Mouse (Mus musculus) layer of hippocampus, adult 2 months (tissue): Measurements from ENCODE around the gene Bbs4. TPM values are rescaled to one million over a fixed set of nuclear protein-coding genes. Genes with fewer than 3 reads are reported as not detected.
A peak's percentile ranks its signal among the peaks of the same experiment; 100 is the strongest.

ENCODE experiments used
- DNase-seq, 2 experiments: peaks; one replicate each; pipeline ENCODE4 v3.0.0; 2022; ENCODE audit warnings: low spot score in 2 of 2
- H3K27ac ChIP-seq: fragments of 200-600 bp; 2 replicates; pipeline ENCODE4 v1.8.1; 2022
- H3K4me3 ChIP-seq: fragments of 200-600 bp; 2 replicates; pipeline ENCODE4 v1.8.1; 2022; ENCODE audit warnings: mild to moderate bottlenecking
- CTCF ChIP-seq: fragments of 200-600 bp; conservative IDR thresholded peaks from 2 replicates; pipeline ENCODE4 v1.8.1; 2022; ENCODE audit warnings: antibody characterized with exemption, mild to moderate bottlenecking, moderate library complexity
- total RNA-seq, 2 experiments: library from RNA; stranded (reverse); gene quantifications; 2 replicates each; pipeline ENCODE4 v1.2.3; 2021

Gene Bbs4
- total RNA-seq, 2 experiments from 2014 or later, result 38.8 to 42.2 TPM

DNA sequence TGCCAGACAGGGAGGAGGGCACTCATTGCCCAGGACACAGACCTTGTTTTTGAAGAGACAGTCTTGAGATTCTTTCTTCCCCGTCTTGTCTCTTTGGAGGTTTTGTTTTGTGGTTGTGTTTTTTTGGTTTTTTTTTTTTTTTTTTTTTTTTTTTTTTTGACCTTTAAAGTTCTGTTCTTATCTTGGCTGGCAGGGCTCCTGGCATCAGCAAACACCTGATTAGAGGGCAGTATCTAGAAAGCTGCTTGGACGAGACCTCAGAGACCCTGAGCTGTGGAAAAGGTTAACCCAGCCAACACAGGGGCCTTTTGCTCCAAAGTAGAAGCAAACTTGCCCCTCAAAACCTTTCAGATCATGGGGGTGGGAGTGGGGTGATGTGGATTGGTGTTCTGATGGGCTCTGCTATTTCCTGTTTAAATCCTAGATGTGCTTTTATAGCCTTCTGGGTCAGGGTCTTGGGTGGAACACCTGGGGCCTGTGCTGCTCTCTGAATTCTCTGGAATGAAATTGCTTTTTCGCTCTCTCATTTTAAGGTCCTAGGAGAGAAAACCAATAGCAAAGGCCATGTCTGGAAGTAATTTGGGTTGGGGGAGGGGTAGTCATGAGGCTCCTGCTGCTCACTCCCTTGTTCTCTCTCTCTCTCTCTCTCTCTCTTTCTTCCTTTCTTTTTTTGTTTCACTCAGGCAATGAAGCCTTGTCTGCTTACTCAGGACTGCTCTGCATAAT, 64.5 kb downstream of the Bbs4 start:
- no peak for TF ChIP-seq CTCF
- Histone ChIP-seq H3K4me3 (no peak overlapping the region), H3K27ac (no peak overlapping the region)
- DNase-seq, result no peak

DNA sequence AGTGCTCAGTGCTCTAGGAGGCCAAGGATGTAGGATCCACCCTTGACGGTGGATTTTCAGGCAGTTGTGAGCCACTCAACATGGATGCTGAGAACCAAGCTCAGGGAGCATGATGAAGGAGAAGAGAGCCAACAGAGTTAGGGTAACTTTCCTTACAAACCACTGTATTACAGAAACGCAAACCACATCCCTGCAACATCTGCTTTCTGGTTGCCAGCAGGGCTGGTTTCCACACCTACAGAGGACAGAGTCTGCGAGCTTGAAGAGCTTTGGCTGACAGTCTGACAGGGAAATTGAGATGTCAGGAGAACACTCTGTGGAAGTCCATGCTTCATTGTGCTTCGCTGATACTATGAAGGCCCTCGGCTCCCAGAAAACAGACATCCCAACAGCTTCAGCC, 65.2 kb downstream of the Bbs4 start:
- no peak for DNase-seq
- Histone ChIP-seq H3K27ac (no peak overlapping the region), H3K4me3 (no peak overlapping the region)
- no peak for TF ChIP-seq CTCF

DNA sequence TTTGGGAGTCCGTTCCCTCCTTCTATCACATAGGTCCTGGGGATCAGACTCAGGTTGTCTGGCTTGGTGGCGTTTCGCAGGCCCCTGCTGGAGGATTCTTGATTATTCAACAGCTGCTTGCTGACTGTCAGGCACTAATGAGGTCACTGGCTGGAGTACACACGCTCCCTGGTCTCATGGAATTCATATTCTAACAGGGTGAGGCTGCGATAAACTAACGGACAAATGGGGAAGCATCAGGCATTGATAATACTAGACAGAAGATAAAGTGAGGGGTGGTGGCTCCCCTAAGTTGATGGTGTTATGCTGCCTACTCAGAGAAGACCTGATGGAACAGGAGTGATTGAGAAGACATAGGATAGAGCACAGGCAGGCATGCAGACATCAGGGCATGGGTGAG, 67.7 kb downstream of the Bbs4 start:
- DNase-seq, result no peak
- TF ChIP-seq CTCF, result no peak
- H3K27ac ChIP-seq, result no peak overlapping the region
- no peak overlapping the region for H3K4me3 ChIP-seq

DNA sequence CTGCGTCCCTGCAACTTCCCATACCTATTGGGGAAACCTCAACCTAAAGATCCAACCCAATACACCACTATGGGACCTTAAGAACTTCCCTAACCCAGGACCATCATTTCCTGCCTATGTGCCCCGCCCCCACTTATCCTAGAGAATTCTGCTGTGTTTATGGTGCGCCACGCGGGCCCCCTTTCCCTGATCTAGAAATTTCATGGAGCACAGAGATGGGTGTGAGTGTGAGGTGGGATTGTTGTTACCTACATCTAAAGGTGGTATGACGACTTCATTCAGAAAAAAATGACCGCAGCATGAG, 70.7 kb downstream of the Bbs4 start:
- no peak for DNase-seq
- H3K4me3 ChIP-seq, result no peak overlapping the region
- TF ChIP-seq CTCF, result no peak
- no peak overlapping the region for H3K27ac ChIP-seq

DNA sequence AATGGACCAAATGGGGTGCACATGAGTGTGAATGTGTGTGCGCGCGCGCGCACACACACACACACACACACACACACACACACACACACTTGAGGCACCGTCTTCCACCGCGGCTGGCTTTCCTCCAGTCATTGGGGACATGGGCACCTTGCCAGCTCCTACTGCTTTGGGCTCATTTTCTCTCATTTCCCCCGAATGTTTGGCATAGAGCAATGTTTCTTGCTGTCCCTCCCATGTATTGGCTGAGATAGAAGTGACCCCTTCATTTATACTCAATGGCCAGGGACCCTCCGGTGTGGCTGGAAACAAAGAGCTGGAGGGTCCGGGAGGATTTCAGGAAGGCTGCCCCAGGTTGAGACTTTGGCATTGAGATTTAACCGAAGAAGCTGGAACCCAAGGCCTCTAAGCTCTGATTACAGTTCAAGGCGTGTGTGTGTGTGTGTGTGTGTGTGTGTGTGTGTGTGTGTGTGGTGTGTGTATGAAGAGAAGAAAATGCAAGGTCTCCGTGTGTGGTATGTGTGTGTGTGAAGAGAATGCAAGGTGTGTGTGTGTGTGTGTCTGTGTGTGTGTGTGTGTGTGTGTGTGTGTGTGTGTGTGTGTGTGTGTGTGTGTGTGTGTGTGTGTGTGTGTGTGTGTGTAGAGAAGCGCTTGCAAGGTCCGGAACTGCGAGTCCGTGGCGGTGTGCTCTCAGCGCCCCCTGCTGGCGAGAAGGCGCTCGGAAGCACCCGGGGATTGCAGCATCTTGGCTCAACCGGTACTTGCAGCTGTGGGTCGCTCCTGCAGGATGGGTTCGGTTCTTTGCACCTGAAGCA, 71.2 kb downstream of the Bbs4 start:
- peak; percentile 73 for TF ChIP-seq CTCF
- Histone ChIP-seq H3K27ac (no peak overlapping the region), H3K4me3 (no peak overlapping the region)
- DNase-seq, result peak; percentile 61 to 89

DNA sequence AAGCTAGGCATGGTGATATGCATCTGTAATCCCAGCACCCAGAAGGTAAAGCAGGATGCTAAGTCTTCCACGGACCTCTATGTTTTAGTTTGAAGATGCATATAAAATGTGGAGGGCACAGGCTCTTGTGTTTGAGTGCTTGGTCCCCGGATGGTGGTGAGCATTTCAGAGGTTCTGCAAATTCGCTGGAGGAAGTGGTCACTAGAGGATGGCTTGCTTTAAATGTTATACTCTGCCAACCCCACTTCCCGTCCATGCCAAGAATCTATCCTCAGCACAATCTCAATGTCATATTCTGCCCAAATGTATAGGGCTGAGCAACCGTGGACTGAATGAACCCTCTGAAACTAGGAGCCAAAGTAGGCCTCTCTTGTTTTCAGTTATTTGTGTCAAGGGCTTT, 72.4 kb downstream of the Bbs4 start:
- no peak overlapping the region for H3K27ac ChIP-seq
- no peak for DNase-seq
- no peak for TF ChIP-seq CTCF
- no peak overlapping the region for H3K4me3 ChIP-seq

DNA sequence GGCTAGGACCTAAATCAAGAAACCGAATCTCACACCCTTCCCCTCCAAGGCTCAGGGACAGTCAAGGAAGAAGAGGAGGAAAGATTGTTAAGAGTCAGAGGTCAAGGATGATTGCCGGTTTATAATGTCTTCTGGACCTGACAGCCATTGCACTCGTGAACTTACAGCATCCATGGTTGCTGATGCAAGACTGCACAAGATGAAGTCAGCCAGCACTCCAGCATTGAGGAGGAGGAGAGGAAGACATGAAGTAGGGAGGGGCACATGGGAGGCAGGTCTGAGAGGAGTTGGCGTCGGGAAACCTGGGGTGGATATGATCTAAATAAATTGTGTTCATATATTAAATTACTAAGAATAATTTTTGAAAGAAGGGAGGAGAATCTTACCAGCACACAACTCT, 74.6 kb downstream of the Bbs4 start:
- TF ChIP-seq CTCF, result no peak
- Histone ChIP-seq H3K4me3 (no peak overlapping the region), H3K27ac (no peak overlapping the region)
- DNase-seq, result no peak

DNA sequence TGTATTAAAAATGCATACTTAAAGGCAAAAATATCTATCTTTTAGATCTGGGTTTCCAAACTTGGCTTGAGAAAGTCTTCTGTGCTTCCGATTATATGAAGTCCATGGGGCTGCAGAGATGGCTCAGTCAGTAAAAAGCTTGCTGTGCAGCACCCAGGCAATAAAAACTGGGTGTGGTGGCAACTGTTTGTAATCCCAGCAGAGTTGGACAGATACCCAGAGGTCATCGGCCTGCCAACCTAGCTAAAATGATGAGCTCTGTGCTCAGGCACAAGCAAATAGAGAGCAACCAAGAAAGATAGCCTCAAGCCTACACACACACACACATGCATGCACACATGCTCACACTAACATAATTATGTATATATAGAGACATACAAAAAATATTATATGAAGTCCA, 75.1 kb downstream of the Bbs4 start:
- TF ChIP-seq CTCF, result no peak
- Histone ChIP-seq H3K27ac (no peak overlapping the region), H3K4me3 (no peak overlapping the region)
- DNase-seq, result no peak

DNA sequence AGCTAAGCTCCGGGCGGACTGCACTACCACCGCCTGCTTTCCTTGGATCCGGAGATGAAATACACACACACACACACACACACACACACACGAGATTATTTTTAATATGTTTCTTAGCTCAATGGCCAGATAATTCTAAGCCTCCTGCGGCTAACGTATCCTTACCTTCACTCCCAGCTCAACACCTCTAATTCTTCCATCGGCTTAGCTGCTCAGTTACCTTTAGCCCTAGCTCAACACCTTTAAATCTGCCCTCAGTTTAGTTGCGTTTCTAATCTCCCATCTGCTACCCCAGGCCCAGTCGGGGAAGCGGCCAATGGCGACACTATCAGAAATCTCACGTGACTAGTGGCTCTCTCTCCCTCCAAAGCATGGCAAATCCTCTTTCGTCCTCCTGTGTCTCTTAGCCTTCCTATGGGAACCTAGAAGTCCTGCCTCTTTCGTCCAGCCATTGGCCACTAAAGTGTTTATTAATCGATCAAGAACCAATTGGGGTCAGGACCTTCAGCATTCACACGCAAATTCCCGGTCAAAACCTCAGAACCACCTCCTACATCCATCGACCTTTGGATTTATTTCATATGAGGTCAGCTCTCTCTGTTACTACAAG, 78.4 kb downstream of the Bbs4 start:
- TF ChIP-seq CTCF, result no peak
- Histone ChIP-seq H3K27ac (no peak overlapping the region), H3K4me3 (no peak overlapping the region)
- no peak for DNase-seq

DNA sequence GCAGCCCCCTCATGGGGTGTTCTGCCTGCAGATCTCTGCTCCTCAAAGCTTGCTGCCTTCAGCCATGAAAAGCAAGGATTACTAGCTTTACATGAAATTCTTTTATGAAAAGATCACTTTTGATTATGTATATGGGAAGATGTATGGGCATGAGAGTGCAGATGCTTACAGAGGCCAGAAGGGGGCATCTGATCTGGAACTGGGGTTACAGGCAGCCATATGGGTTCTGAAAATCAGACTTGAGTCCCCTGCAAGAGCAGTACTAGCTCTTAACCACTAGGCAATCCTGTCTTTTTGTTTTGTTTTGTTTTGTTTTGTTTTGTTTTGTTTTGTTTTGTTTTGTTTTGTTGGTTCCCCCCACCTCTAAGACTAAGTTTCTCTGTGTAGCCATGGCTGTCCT, 80.1 kb downstream of the Bbs4 start:
- no peak overlapping the region for H3K4me3 ChIP-seq

More for the DNA sequence above, 80.1 kb downstream of the Bbs4 start:
- H3K27ac ChIP-seq, result no peak overlapping the region
- DNase-seq, result no peak
- TF ChIP-seq CTCF, result peak; percentile 43

Other genes with a start within 250 kb of the Bbs4 start
- 10 to 100 TPM; 16.2 to 16.8 TPM for gene Adpgk, start 62.0 kb downstream of the Bbs4 start, total RNA-seq
- 100 to 1,000 TPM; 106 TPM for gene Arih1, start 133.1 kb upstream of the Bbs4 start, total RNA-seq
- 10 to 100 TPM; 47.8 to 51.0 TPM for gene Hexa, start 186.0 kb upstream of the Bbs4 start, total RNA-seq
- 1 to 10 TPM; 2.4 to 2.8 TPM for gene Tmem202, start 186.3 kb upstream of the Bbs4 start, total RNA-seq
- 10 to 100 TPM; 25.2 to 30.4 TPM for gene Celf6, start 224.4 kb upstream of the Bbs4 start, total RNA-seq